Mouse (Mus musculus) cerebellum, postnatal 14 days (tissue): ENCODE data around the gene Dusp13.
A peak's percentile ranks its signal among the peaks of the same experiment; 100 is the strongest.

Experiments used
- DNase-seq, 2 experiments: peaks; one replicate each; pipeline ENCODE4 v3.0.0; 2021; ENCODE audit warnings: mixed read lengths in 2 of 2

Dusp13 gene

GRCm38 (mm10) chr14:21747436-21748141 is 3.4 kb downstream of the Dusp13 start:
- no peak for DNase-seq

- DNase-seq, result no peak
Measured at GRCm38 (mm10) chr14:21746846-21747245, 4.1 kb downstream of the Dusp13 start.

GRCm38 (mm10) chr14:21746251-21746650 is 4.7 kb downstream of the Dusp13 start:
- DNase-seq, result no peak

GRCm38 (mm10) chr14:21745149-21745548 is 5.8 kb downstream of the Dusp13 start:
- DNase-seq, result no peak

- no peak for DNase-seq
Measured at GRCm38 (mm10) chr14:21744169-21744568, 6.8 kb downstream of the Dusp13 start.

GRCm38 (mm10) chr14:21742441-21742840 is 8.5 kb downstream of the Dusp13 start:
- DNase-seq, result no peak

- peak; percentile 91 to 92 for DNase-seq
Measured at GRCm38 (mm10) chr14:21741786-21742185, 9.2 kb downstream of the Dusp13 start.

- no peak for DNase-seq
Measured at GRCm38 (mm10) chr14:21741314-21741713, 9.7 kb downstream of the Dusp13 start.

GRCm38 (mm10) chr14:21740345-21740744 is 10.6 kb downstream of the Dusp13 start:
- no peak for DNase-seq

GRCm38 (mm10) chr14:21733131-21733905 is 17.7 kb downstream of the Dusp13 start:
- DNase-seq, result no peak

- DNase-seq, result no peak
Measured at GRCm38 (mm10) chr14:21729936-21730335, 21.0 kb downstream of the Dusp13 start.

- no peak for DNase-seq
Measured at GRCm38 (mm10) chr14:21729031-21729732, 21.8 kb downstream of the Dusp13 start.

GRCm38 (mm10) chr14:21722021-21722698 is 28.8 kb downstream of the Dusp13 start:
- DNase-seq, result no peak

GRCm38 (mm10) chr14:21720430-21721205 is 30.4 kb downstream of the Dusp13 start:
- no peak for DNase-seq

- DNase-seq, result no peak
Measured at GRCm38 (mm10) chr14:21719646-21720383, 31.2 kb downstream of the Dusp13 start.

- DNase-seq, result no peak
Measured at GRCm38 (mm10) chr14:21714486-21714885, 36.5 kb downstream of the Dusp13 start, which contains the start of gene Dupd1. TSS of gene Dupd1 (minus strand) at chr14:21714576.

GRCm38 (mm10) chr14:21711231-21711630 is 39.8 kb downstream of the Dusp13 start:
- DNase-seq, result no peak

- no peak for DNase-seq
Measured at GRCm38 (mm10) chr14:21709545-21709944, 41.4 kb downstream of the Dusp13 start.

GRCm38 (mm10) chr14:21706759-21707571 is 44.0 kb downstream of the Dusp13 start:
- peak; percentile 13 for DNase-seq

GRCm38 (mm10) chr14:21705462-21705861 is 45.5 kb downstream of the Dusp13 start:
- DNase-seq, result no peak
